Mouse (Mus musculus) G1E (cell line): Measurements from ENCODE around the gene Spryd3. TPM values are rescaled to one million over a fixed set of nuclear protein-coding genes. Genes with fewer than 3 reads are reported as not detected.

Source experiments
- ATAC-seq: 2 replicates; pipeline ENCODE4 v1.8.0; 2016; ENCODE audit warnings: mild to moderate bottlenecking; ENCODE audit not compliant: insufficient number of reproducible peaks, poor library complexity, low FRiP score, severe bottlenecking; ENCODE audit errors: extremely low read depth
- DNase-seq: peaks from one replicate; pipeline ENCODE4 v3.0.0; 2012; ENCODE audit warnings: low spot score
- H3K27me3 ChIP-seq: 2 replicates; pipeline ENCODE4 v1.6.1; 2012; ENCODE audit warnings: mild to moderate bottlenecking, low read length, inconsistent platforms; ENCODE audit not compliant: insufficient read depth
- H3K36me3 ChIP-seq: replicated peaks from 2 replicates; pipeline ENCODE3; 2012; ENCODE audit warnings: mild to moderate bottlenecking, inconsistent platforms
- H3K4me1 ChIP-seq: 2 replicates; pipeline ENCODE4 v1.6.1; 2012; ENCODE audit warnings: low read depth, low read length, inconsistent platforms, mixed read lengths; ENCODE audit not compliant: insufficient read depth
- H3K4me3 ChIP-seq: 2 replicates; pipeline ENCODE4 v1.5.1; 2012; ENCODE audit warnings: low read depth, mild to moderate bottlenecking, inconsistent platforms, low read length, moderate library complexity, mixed read lengths
- H3K9me3 ChIP-seq: replicated peaks from 2 replicates; pipeline ENCODE4 v1.6.1; 2012; ENCODE audit warnings: inconsistent platforms
- CTCF ChIP-seq: IDR thresholded peaks from 2 replicates; pipeline ENCODE4 v1.5.1; 2012; ENCODE audit warnings: low read depth, low read length, inconsistent platforms, mixed read lengths
- GATA1 ChIP-seq: IDR thresholded peaks from 2 replicates; pipeline ENCODE4 v1.6.1; 2012; ENCODE audit warnings: borderline replicate concordance, low read length, inconsistent platforms, mixed read lengths
- GATA2 ChIP-seq: IDR thresholded peaks from 2 replicates; pipeline ENCODE4 v1.6.1; 2012; ENCODE audit warnings: low read depth, low read length, inconsistent platforms, borderline replicate concordance
- POLR2AphosphoS5 ChIP-seq: IDR thresholded peaks from 2 replicates; pipeline ENCODE4 v1.6.1; 2012; ENCODE audit warnings: low read depth, low read length, inconsistent platforms; ENCODE audit not compliant: insufficient replicate concordance
- TAL1 ChIP-seq: conservative IDR thresholded peaks from 2 replicates; pipeline ENCODE4 v1.6.1; 2012; ENCODE audit warnings: low read depth, low read length, inconsistent platforms, mixed read lengths
- polyA plus RNA-seq: library from polyadenylated mRNA; stranded (reverse); fragments of >175 nt; gene quantifications from 2 replicates; pipeline ENCODE4 v1.2.3, GENCODE M21; 2012
- total RNA-seq, 2 experiments: library from RNA; stranded (forward) in 1 of 2; stranded (reverse) in 1 of 2; fragments of 200-1000 nt in 1 of 2; fragments of >200 nt in 1 of 2; fragmentation: Nextera tagmentation in 1 of 2; gene quantifications; 2 replicates each; pipeline ENCODE4 v1.2.3; 2014 to 2017

Gene Spryd3
- total and polyA plus RNA-seq, 3 experiments: 7.1 to 14.9 (median 12.1) TPM

- Histone ChIP-seq H3K4me3 (no peak overlapping the region), H3K9me3 (no peaks in the 10 kb centered on the region), H3K4me1 (peaks cover 19% of the 10 kb centered on the region), H3K36me3 (peaks cover 91% of the 10 kb centered on the region), H3K27me3 (no peaks in the 10 kb centered on the region)
- no peak for DNase-seq
- no peak for TF ChIP-seq TAL1
- TF ChIP-seq GATA2: no peak
- no peak for TF ChIP-seq GATA1
- ATAC-seq: no peak
Observed at GRCm38 (mm10) chr15:102120530-102120929, 15.5 kb downstream of the Spryd3 start.

- no peak for DNase-seq
- peaks cover 89% of the 10 kb centered on the region for H3K36me3 ChIP-seq
- no peak overlapping the region for H3K4me3 ChIP-seq
- ATAC-seq: no peak
- H3K4me1 ChIP-seq: peaks cover 21% of the 10 kb centered on the region
- TF ChIP-seq GATA1: no peak
- no peak for TF ChIP-seq CTCF
- TF ChIP-seq TAL1: no peak
- TF ChIP-seq GATA2: no peak
- no peak for TF ChIP-seq POLR2AphosphoS5
- no peaks in the 10 kb centered on the region for H3K9me3 ChIP-seq
- H3K27me3 ChIP-seq: no peaks in the 10 kb centered on the region
Observed at GRCm38 (mm10) chr15:102119831-102120170, 16.2 kb downstream of the Spryd3 start.

- ATAC-seq (no peak), DNase-seq (no peak)
- H3K36me3 ChIP-seq: peaks cover 84% of the 10 kb centered on the region
- H3K27me3 ChIP-seq: no peaks in the 10 kb centered on the region
- no peak overlapping the region for H3K4me3 ChIP-seq
- H3K9me3 ChIP-seq: no peaks in the 10 kb centered on the region
- TF ChIP-seq CTCF (no peak), GATA1 (no peak), GATA2 (no peak), TAL1 (no peak), POLR2AphosphoS5 (no peak)
- peaks cover 21% of the 10 kb centered on the region for H3K4me1 ChIP-seq
Observed at GRCm38 (mm10) chr15:102119121-102119830, 16.8 kb downstream of the Spryd3 start.

- ATAC-seq (no peak), DNase-seq (no peak)
- Histone ChIP-seq H3K27me3 (no peaks in the 10 kb centered on the region), H3K4me1 (peaks cover 21% of the 10 kb centered on the region), H3K36me3 (peaks cover 83% of the 10 kb centered on the region), H3K4me3 (no peak overlapping the region), H3K9me3 (no peaks in the 10 kb centered on the region)
- no peak for TF ChIP-seq POLR2AphosphoS5
- no peak for TF ChIP-seq TAL1
Observed at GRCm38 (mm10) chr15:102118591-102118990, 17.4 kb downstream of the Spryd3 start.

GRCm38 (mm10) chr15:102117461-102118443 lies 18.3 kb downstream of the Spryd3 start:
- ATAC-seq (no peak), DNase-seq (no peak)
- Histone ChIP-seq H3K9me3 (no peaks in the 10 kb centered on the region), H3K27me3 (peaks cover 3% of the 10 kb centered on the region; the same call in 1 of the 2 replicates), H3K4me3 (no peak overlapping the region), H3K36me3 (peaks cover 77% of the 10 kb centered on the region), H3K4me1 (peaks cover 21% of the 10 kb centered on the region)
- TF ChIP-seq CTCF (no peak), GATA2 (no peak), GATA1 (no peak), POLR2AphosphoS5 (no peak), TAL1 (no peak)

- no peak for ATAC-seq
- H3K27me3 ChIP-seq: peaks cover 11% of the 10 kb centered on the region
- H3K4me3 ChIP-seq: no peak overlapping the region
- TF ChIP-seq TAL1 (no peak), GATA2 (no peak), POLR2AphosphoS5 (no peak), GATA1 (no peak), CTCF (no peak)
- H3K9me3 ChIP-seq: no peaks in the 10 kb centered on the region
- H3K4me1 ChIP-seq: peaks cover 21% of the 10 kb centered on the region
- H3K36me3 ChIP-seq: peaks cover 69% of the 10 kb centered on the region
- DNase-seq: no peak
Observed at GRCm38 (mm10) chr15:102116753-102117415, 19.1 kb downstream of the Spryd3 start.
